Mouse (Mus musculus): Measurements from ENCODE around the gene Gtf2f2. TPM values are rescaled to one million over a fixed set of nuclear protein-coding genes. Genes with fewer than 3 reads are reported as not detected.

Gene Gtf2f2
- polyA plus RNA-seq, 1 experiment from 2014 or later: 21.4 TPM

GRCm38 (mm10) chr14:75986878-75987483 is 23.7 kb downstream of the Gtf2f2 start:
- no peak overlapping the region for H3K9ac ChIP-seq (replicated peaks; ENCODE audit: low read depth)
- H3K4me1 ChIP-seq (ENCODE audit: insufficient read depth, low read depth, low read length): no peaks in the 10 kb centered on the region
- H3K36me3 ChIP-seq (ENCODE audit: insufficient read depth, low read length): no peaks in the 10 kb centered on the region
- WGBS: 75% methylated on average over 7 of the region's 7 CpGs
- no peaks in the 10 kb centered on the region for H3K27me3 ChIP-seq (replicated peaks; ENCODE audit: insufficient read depth, low read length)
- ATAC-seq: no peak
- H3K27ac ChIP-seq (ENCODE audit: low read length): no peak overlapping the region
- TF ChIP-seq CTCF (IDR thresholded peaks at IDR 0.05) (no peak), EP300 (IDR thresholded peaks at IDR 0.05) (no peak)
- no peak overlapping the region for H3K4me2 ChIP-seq (replicated peaks; ENCODE audit: low read depth, low read length)
- no peaks in the 10 kb centered on the region for H3K9me3 ChIP-seq (ENCODE audit: low read length)
- H3K4me3 ChIP-seq (ENCODE audit: low read depth, low read length): no peak overlapping the region
- DNase-seq (ENCODE audit: low spot score): no peak

DNA sequence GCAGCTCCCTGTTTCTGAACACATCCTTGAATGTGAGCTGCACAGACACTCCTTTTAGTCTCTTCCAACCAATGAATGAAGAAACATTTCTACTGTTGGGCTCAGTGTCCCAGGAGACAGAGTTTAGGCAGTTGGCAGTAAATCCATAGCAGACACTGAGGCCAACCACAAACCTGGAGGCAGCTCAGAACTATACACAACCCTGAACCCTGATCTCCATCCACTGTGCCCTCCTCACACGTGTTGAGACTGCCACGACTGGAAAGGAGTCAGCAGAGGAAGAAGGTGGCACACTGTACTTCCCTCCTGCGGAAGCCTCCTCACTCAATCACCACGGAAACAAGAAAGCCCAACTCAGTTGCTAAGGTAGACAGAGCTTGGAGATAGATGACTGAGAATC is 25.6 kb downstream of the Gtf2f2 start:
- Histone ChIP-seq H3K27ac (ENCODE audit: low read length) (no peak overlapping the region), H3K4me2 (replicated peaks; ENCODE audit: low read depth, low read length) (no peak overlapping the region), H3K4me3 (ENCODE audit: low read depth, low read length) (no peak overlapping the region), H3K9ac (replicated peaks; ENCODE audit: low read depth) (no peak overlapping the region), H3K36me3 (ENCODE audit: insufficient read depth, low read length) (no peaks in the 10 kb centered on the region), H3K9me3 (ENCODE audit: low read length) (no peaks in the 10 kb centered on the region), H3K27me3 (replicated peaks; ENCODE audit: insufficient read depth, low read length) (no peaks in the 10 kb centered on the region), H3K4me1 (ENCODE audit: insufficient read depth, low read depth, low read length) (no peaks in the 10 kb centered on the region)
- TF ChIP-seq CTCF (IDR thresholded peaks at IDR 0.05) (no peak), EP300 (IDR thresholded peaks at IDR 0.05) (no peak)
- WGBS: 43% methylated on average over 4 of the region's 4 CpGs
- ATAC-seq (no peak), DNase-seq (ENCODE audit: low spot score) (no peak)

DNA sequence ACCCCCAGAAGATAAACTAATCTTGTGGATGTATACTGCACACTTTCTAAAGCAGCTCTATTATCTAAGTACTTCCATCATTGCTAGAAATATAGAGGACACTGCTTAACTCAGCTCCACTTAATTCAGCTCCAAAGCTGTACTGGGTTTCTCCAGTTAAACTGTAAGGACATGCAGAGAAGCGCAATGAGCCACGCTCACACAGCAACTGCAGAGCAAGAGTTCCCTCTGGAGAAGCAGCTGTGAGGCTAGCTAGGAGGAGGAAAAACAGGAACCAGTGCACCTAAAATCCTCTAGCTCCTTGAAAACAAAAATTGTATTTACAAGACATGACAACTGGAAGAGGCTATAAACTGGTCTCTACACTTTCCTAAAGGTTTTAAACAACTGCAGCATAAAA is 26.8 kb downstream of the Gtf2f2 start:
- Histone ChIP-seq H3K9me3 (ENCODE audit: low read length) (no peaks in the 10 kb centered on the region), H3K4me3 (ENCODE audit: low read depth, low read length) (no peak overlapping the region), H3K27me3 (replicated peaks; ENCODE audit: insufficient read depth, low read length) (no peaks in the 10 kb centered on the region), H3K4me1 (ENCODE audit: insufficient read depth, low read depth, low read length) (no peaks in the 10 kb centered on the region), H3K4me2 (replicated peaks; ENCODE audit: low read depth, low read length) (no peak overlapping the region), H3K27ac (ENCODE audit: low read length) (no peak overlapping the region), H3K9ac (replicated peaks; ENCODE audit: low read depth) (no peak overlapping the region), H3K36me3 (ENCODE audit: insufficient read depth, low read length) (no peaks in the 10 kb centered on the region)
- no peak for TF ChIP-seq EP300 (IDR thresholded peaks at IDR 0.05)
- TF ChIP-seq CTCF (IDR thresholded peaks at IDR 0.05): no peak
- ATAC-seq (no peak), DNase-seq (ENCODE audit: low spot score) (no peak)
- WGBS: 91% methylated on average over 2 of the region's 2 CpGs

GRCm38 (mm10) chr14:75981231-75981630 is 29.4 kb downstream of the Gtf2f2 start:
- 84% methylated on average over 3 of the region's 3 CpGs for WGBS
- no peaks in the 10 kb centered on the region for H3K36me3 ChIP-seq (ENCODE audit: insufficient read depth, low read length)
- H3K4me1 ChIP-seq (ENCODE audit: insufficient read depth, low read depth, low read length): no peaks in the 10 kb centered on the region
- no peak overlapping the region for H3K9ac ChIP-seq (replicated peaks; ENCODE audit: low read depth)
- H3K4me2 ChIP-seq (replicated peaks; ENCODE audit: low read depth, low read length): no peak overlapping the region
- DNase-seq (ENCODE audit: low spot score) (no peak), ATAC-seq (no peak)
- TF ChIP-seq EP300 (IDR thresholded peaks at IDR 0.05): no peak
- no peak overlapping the region for H3K27ac ChIP-seq (ENCODE audit: low read length)
- no peak overlapping the region for H3K4me3 ChIP-seq (ENCODE audit: low read depth, low read length)
- H3K27me3 ChIP-seq (replicated peaks; ENCODE audit: insufficient read depth, low read length): no peaks in the 10 kb centered on the region
- no peaks in the 10 kb centered on the region for H3K9me3 ChIP-seq (ENCODE audit: low read length)

GRCm38 (mm10) chr14:75976107-75976506 is 34.6 kb downstream of the Gtf2f2 start:
- 43% methylated on average over 3 of the region's 3 CpGs for WGBS
- Histone ChIP-seq H3K36me3 (ENCODE audit: insufficient read depth, low read length) (no peaks in the 10 kb centered on the region), H3K27ac (ENCODE audit: low read length) (no peak overlapping the region), H3K27me3 (replicated peaks; ENCODE audit: insufficient read depth, low read length) (no peaks in the 10 kb centered on the region), H3K4me2 (replicated peaks; ENCODE audit: low read depth, low read length) (no peak overlapping the region), H3K9ac (replicated peaks; ENCODE audit: low read depth) (no peak overlapping the region), H3K4me3 (ENCODE audit: low read depth, low read length) (no peak overlapping the region), H3K9me3 (ENCODE audit: low read length) (no peaks in the 10 kb centered on the region), H3K4me1 (ENCODE audit: insufficient read depth, low read depth, low read length) (no peaks in the 10 kb centered on the region)
- DNase-seq (ENCODE audit: low spot score): no peak
- TF ChIP-seq EP300 (IDR thresholded peaks at IDR 0.05): no peak
- TF ChIP-seq CTCF (IDR thresholded peaks at IDR 0.05): no peak
- no peak for ATAC-seq

GRCm38 (mm10) chr14:75967291-75967690 is 43.4 kb downstream of the Gtf2f2 start:
- Histone ChIP-seq H3K9me3 (ENCODE audit: low read length) (no peaks in the 10 kb centered on the region), H3K27ac (ENCODE audit: low read length) (no peak overlapping the region), H3K36me3 (ENCODE audit: insufficient read depth, low read length) (no peaks in the 10 kb centered on the region), H3K9ac (replicated peaks; ENCODE audit: low read depth) (no peak overlapping the region), H3K4me3 (ENCODE audit: low read depth, low read length) (no peak overlapping the region), H3K4me1 (ENCODE audit: insufficient read depth, low read depth, low read length) (no peaks in the 10 kb centered on the region), H3K4me2 (replicated peaks; ENCODE audit: low read depth, low read length) (no peak overlapping the region), H3K27me3 (replicated peaks; ENCODE audit: insufficient read depth, low read length) (no peaks in the 10 kb centered on the region)
- WGBS: 78% methylated on average over 5 of the region's 5 CpGs
- DNase-seq (ENCODE audit: low spot score): no peak
- TF ChIP-seq EP300 (IDR thresholded peaks at IDR 0.05): no peak
- ATAC-seq: no peak

DNA sequence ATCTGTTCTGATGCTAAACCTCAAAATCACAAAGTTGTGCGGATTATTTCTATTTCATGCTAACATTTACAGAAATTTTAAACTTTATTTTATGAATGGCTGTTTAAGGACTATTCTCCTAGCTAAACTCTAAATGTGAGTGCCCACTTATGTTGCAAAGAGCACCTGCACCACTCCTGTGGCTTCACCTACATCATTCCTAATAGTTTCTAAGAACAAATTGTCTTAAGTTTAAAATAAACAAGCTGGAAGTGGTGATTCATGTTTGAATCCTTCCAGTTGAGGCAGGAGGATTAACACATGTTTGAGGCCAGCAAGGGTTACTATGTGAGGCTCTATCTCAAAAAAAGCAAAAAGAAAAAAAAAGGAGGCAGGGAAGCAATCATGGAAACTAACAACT is 46.2 kb downstream of the Gtf2f2 start:
- 51% methylated on average over 1 of the region's 1 CpGs for WGBS
- Histone ChIP-seq H3K27ac (ENCODE audit: low read length) (no peak overlapping the region), H3K27me3 (replicated peaks; ENCODE audit: insufficient read depth, low read length) (no peaks in the 10 kb centered on the region), H3K9me3 (ENCODE audit: low read length) (no peaks in the 10 kb centered on the region), H3K4me1 (ENCODE audit: insufficient read depth, low read depth, low read length) (no peaks in the 10 kb centered on the region), H3K36me3 (ENCODE audit: insufficient read depth, low read length) (no peaks in the 10 kb centered on the region), H3K4me3 (ENCODE audit: low read depth, low read length) (no peak overlapping the region), H3K9ac (replicated peaks; ENCODE audit: low read depth) (no peak overlapping the region), H3K4me2 (replicated peaks; ENCODE audit: low read depth, low read length) (no peak overlapping the region)
- peak; percentile 92 for TF ChIP-seq EP300 (IDR thresholded peaks at IDR 0.05)
- no peak for TF ChIP-seq CTCF (IDR thresholded peaks at IDR 0.05)
- peak; percentile 65 for DNase-seq (ENCODE audit: low spot score)
- ATAC-seq: peak; percentile 82

All from lung, postnatal 0 days (tissue).